ENCODE assay signal across 8 mouse cellular contexts in the genomic region with DNA sequence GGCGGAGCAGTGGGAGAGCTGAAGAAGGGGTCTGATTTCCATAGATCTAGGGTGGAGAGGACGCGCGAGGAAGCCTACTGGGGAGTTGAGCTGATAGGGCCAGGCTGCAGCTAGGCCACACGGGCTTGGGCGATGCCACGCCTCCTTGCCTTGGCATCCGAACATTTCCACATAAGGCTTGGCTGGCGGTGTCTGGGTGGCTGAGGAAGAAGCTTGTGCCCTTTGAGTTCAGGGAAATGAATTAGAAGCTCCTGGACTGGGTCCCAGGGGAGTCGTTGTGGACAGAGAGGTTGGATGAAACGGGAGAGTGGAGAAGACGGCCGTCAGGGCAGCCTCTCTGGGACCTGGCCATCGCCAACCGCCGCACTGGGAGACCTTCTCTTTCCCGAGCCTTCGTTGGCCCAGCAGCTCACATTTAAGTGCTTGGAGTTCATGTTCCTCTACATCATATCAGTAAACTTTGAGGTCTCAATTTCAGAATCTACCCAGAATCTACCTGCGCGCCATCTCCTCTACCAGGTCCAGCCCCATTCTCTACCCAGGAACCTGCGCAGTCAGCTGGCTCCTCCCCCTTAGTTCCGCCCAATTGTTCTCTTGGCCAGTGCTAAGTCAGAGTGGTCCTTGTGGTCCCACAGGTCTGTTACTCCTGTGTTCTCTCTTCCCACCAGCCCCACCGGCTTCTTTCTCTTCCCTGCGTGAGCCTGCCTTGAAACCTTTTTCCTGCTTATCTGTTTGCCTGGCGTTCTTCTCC. TPM values are rescaled to one million over a fixed set of nuclear protein-coding genes. Genes with fewer than 3 reads are reported as not detected.
DNase-seq lines count a peak whose midpoint lies in the region; ATAC-seq and TF ChIP-seq lines count a peak whose summit lies in the region.

No protein-coding gene starts in this region.

- peak; percentile 83 for DNase-seq in adrenal gland, adult 2 months
- DNase-seq in lung, adult 2 months = peak; percentile 68
- DNase-seq in urinary bladder, postnatal 25 days (ENCODE audit: low spot score) = peak; percentile 30

- H3K36me3 ChIP-seq in E14TG2a.4 (ENCODE audit: insufficient read depth, low read length) = no peaks in the 10 kb centered on the region
- no peaks in the 10 kb centered on the region for H3K36me3 ChIP-seq in embryonic facial prominence, embryonic 12.5 days
- no peaks in the 10 kb centered on the region for H3K36me3 ChIP-seq in heart, embryonic 13.5 days
- H3K36me3 ChIP-seq in kidney, embryonic 15.5 days = no peaks in the 10 kb centered on the region
- H3K36me3 ChIP-seq in neural tube, embryonic 13.5 days = no peaks in the 10 kb centered on the region

- H3K9me3 ChIP-seq in E14TG2a.4 (ENCODE audit: low read length) = no peaks in the 10 kb centered on the region
- no peaks in the 10 kb centered on the region for H3K9me3 ChIP-seq in embryonic facial prominence, embryonic 12.5 days
- H3K9me3 ChIP-seq in heart, embryonic 13.5 days = no peaks in the 10 kb centered on the region
- H3K9me3 ChIP-seq in kidney, embryonic 15.5 days (replicated peaks) = no peaks in the 10 kb centered on the region
- no peaks in the 10 kb centered on the region for H3K9me3 ChIP-seq in neural tube, embryonic 13.5 days

- H3K27ac ChIP-seq in embryonic facial prominence, embryonic 12.5 days = no peak overlapping the region
- H3K27ac ChIP-seq in heart, embryonic 13.5 days (replicated peaks) = peak overlapping the region; percentile 20; the same call in 1 of the 2 replicates
- peak overlapping the region; percentile 29; the same call in 1 of the 2 replicates for H3K27ac ChIP-seq in kidney, embryonic 15.5 days
- no peak overlapping the region for H3K27ac ChIP-seq in neural tube, embryonic 13.5 days (replicated peaks)

- peaks cover 79% of the 10 kb centered on the region for H3K4me1 ChIP-seq in E14TG2a.4 (replicated peaks; ENCODE audit: low read depth, low read length)
- H3K4me1 ChIP-seq in embryonic facial prominence, embryonic 12.5 days = no peaks in the 10 kb centered on the region
- peaks cover 22% of the 10 kb centered on the region for H3K4me1 ChIP-seq in heart, embryonic 13.5 days
- H3K4me1 ChIP-seq in kidney, embryonic 15.5 days = peaks cover 24% of the 10 kb centered on the region
- peaks cover 20% of the 10 kb centered on the region for H3K4me1 ChIP-seq in lung, adult 2 months (ENCODE audit: control insufficient read depth, insufficient read depth, low read length)
- H3K4me1 ChIP-seq in neural tube, embryonic 13.5 days (replicated peaks) = peaks cover 22% of the 10 kb centered on the region

- H3K9ac ChIP-seq in embryonic facial prominence, embryonic 12.5 days = peak overlapping the region; percentile 28; the same call in 1 of the 2 replicates
- peak overlapping the region; percentile 78 for H3K9ac ChIP-seq in heart, embryonic 13.5 days
- peak overlapping the region; percentile 26; the same call in 1 of the 2 replicates for H3K9ac ChIP-seq in kidney, embryonic 15.5 days
- 0 out of 2 replicates have a peak overlapping the region, but pooled peaks have one; percentile 35 for H3K9ac ChIP-seq in neural tube, embryonic 13.5 days

- H3K4me2 ChIP-seq in embryonic facial prominence, embryonic 12.5 days (replicated peaks) = peak overlapping the region; percentile 69
- H3K4me2 ChIP-seq in heart, embryonic 13.5 days = peak overlapping the region; percentile 80
- peak overlapping the region; percentile 79 for H3K4me2 ChIP-seq in kidney, embryonic 15.5 days
- peak overlapping the region; percentile 56 for H3K4me2 ChIP-seq in neural tube, embryonic 13.5 days

- H3K27me3 ChIP-seq in E14TG2a.4 (ENCODE audit: insufficient read depth, low read length) = peaks cover 3% of the 10 kb centered on the region; the same call in 1 of the 2 replicates
- H3K27me3 ChIP-seq in embryonic facial prominence, embryonic 12.5 days = no peaks in the 10 kb centered on the region
- H3K27me3 ChIP-seq in heart, embryonic 13.5 days (replicated peaks) = no peaks in the 10 kb centered on the region
- no peaks in the 10 kb centered on the region for H3K27me3 ChIP-seq in kidney, embryonic 15.5 days
- peaks cover 61% of the 10 kb centered on the region for H3K27me3 ChIP-seq in neural tube, embryonic 13.5 days

- 7% methylated on average over 25 of the region's 25 CpGs for WGBS in embryonic facial prominence, embryonic 12.5 days
- WGBS in heart, embryonic 13.5 days = 3% methylated on average over 25 of the region's 25 CpGs
- 6% methylated on average over 25 of the region's 25 CpGs for WGBS in kidney, embryonic 15.5 days
- WGBS in lung, adult 2 months = 10% methylated on average over 25 of the region's 25 CpGs
- 8% methylated on average over 25 of the region's 25 CpGs for WGBS in neural tube, embryonic 13.5 days

- peak; percentile 40; the same call in 1 of the 2 replicates for TF ChIP-seq POLR2A in lung, adult 2 months (IDR thresholded peaks at IDR 0.05; ENCODE audit: borderline replicate concordance, extremely low read depth, low read depth, low read length)

- TF ChIP-seq CTCF in E14TG2a.4 (conservative IDR thresholded peaks at IDR 0.05; ENCODE audit: low read length) = no peak
- TF ChIP-seq CTCF in lung, adult 2 months (IDR thresholded peaks at IDR 0.05; ENCODE audit: insufficient read depth, low read length) = no peak

- peak overlapping the region; percentile 76 for H3K4me3 ChIP-seq in E14TG2a.4 (replicated peaks; ENCODE audit: low read length)
- H3K4me3 ChIP-seq in embryonic facial prominence, embryonic 12.5 days = peak overlapping the region; percentile 35
- H3K4me3 ChIP-seq in heart, embryonic 13.5 days = peak overlapping the region; percentile 54
- peak overlapping the region; percentile 44 for H3K4me3 ChIP-seq in kidney, embryonic 15.5 days (replicated peaks)
- peak overlapping the region; percentile 20 for H3K4me3 ChIP-seq in lung, adult 2 months (replicated peaks; ENCODE audit: extremely low read depth, low read depth, low read length)
- H3K4me3 ChIP-seq in neural tube, embryonic 13.5 days = peak overlapping the region; percentile 30

- ATAC-seq in embryonic facial prominence, embryonic 12.5 days (ENCODE audit: insufficient number of reproducible peaks, insufficient read depth, low FRiP score, low TSS enrichment) = 0 out of 2 replicates have a peak, but pooled peaks have one; percentile 58
- ATAC-seq in heart, embryonic 13.5 days (ENCODE audit: extremely low read depth, insufficient number of reproducible peaks, low FRiP score, low TSS enrichment) = 0 out of 2 replicates have a peak, but pooled peaks have one; percentile 39
- ATAC-seq in kidney, embryonic 15.5 days (replicated peaks; ENCODE audit: low FRiP score) = peak; percentile 65; the same call in 1 of the 2 replicates
- 0 out of 2 replicates have a peak, but pooled peaks have one; percentile 51 for ATAC-seq in neural tube, embryonic 13.5 days (ENCODE audit: low read depth)

RNA-seq across cellular contexts. Expression of a gene that starts 31.8 kb away (rescaled TPM):
- total RNA-seq in adrenal gland, adult 2 months (2021) = 10 to 100 TPM; 31.5 to 40.7 TPM
- 34.5 and 35.2 TPM in 2 replicates for polyA plus RNA-seq in adrenal gland, adult 2 months (2012; rRNA removed)
- polyA plus RNA-seq in embryonic facial prominence, embryonic 12.5 days (2016; fragmentation: Nextera tagmentation; extraction: Ambion mirVana) = 24.7 and 26.0 TPM in 2 replicates
- 25.0 and 28.4 TPM in 2 replicates for polyA plus RNA-seq in heart, embryonic 13.5 days (2015; fragmentation: Nextera tagmentation; extraction: Ambion mirVana)
- polyA plus RNA-seq in kidney, embryonic 15.5 days (2015; fragmentation: Nextera tagmentation; extraction: Ambion mirVana) = 31.9 and 35.4 TPM in 2 replicates
- polyA plus RNA-seq in lung, adult 2 months (2012; rRNA removed) = 557 and 634 TPM in 2 replicates
- polyA plus RNA-seq in neural tube, embryonic 13.5 days (2015; fragmentation: Nextera tagmentation; extraction: Ambion mirVana) = 12.7 and 14.7 TPM in 2 replicates

RNA-seq across cellular contexts. Expression of a gene that starts 57.9 kb away (rescaled TPM):
- 10 to 100 TPM; 15.3 to 20.9 TPM for total RNA-seq in adrenal gland, adult 2 months (2021)
- 13.4 and 14.1 TPM in 2 replicates for polyA plus RNA-seq in adrenal gland, adult 2 months (2012; rRNA removed)
- polyA plus RNA-seq in embryonic facial prominence, embryonic 12.5 days (2016; fragmentation: Nextera tagmentation; extraction: Ambion mirVana) = 147 and 152 TPM in 2 replicates
- 133 and 152 TPM in 2 replicates for polyA plus RNA-seq in heart, embryonic 13.5 days (2015; fragmentation: Nextera tagmentation; extraction: Ambion mirVana)
- polyA plus RNA-seq in kidney, embryonic 15.5 days (2015; fragmentation: Nextera tagmentation; extraction: Ambion mirVana) = 189 and 192 TPM in 2 replicates
- 18.4 and 24.0 TPM in 2 replicates for polyA plus RNA-seq in lung, adult 2 months (2012; rRNA removed)
- polyA plus RNA-seq in neural tube, embryonic 13.5 days (2015; fragmentation: Nextera tagmentation; extraction: Ambion mirVana) = 101 and 105 TPM in 2 replicates

Comparison
In these comparisons a context has a peak if more than half of its experiments do, and no peak if none do; other contexts are left out.
1. H3K4me3 ChIP-seq: peak in every context shown above with its lines; median percentile 76 in E14TG2a.4; 54 in heart, embryonic 13.5 days; 44 in kidney, embryonic 15.5 days; 35 in embryonic facial prominence, embryonic 12.5 days; 30 in neural tube, embryonic 13.5 days; 20 in lung, adult 2 months.
2. DNase-seq: peak in every context shown above with its lines; median percentile 83 in adrenal gland, adult 2 months; 68 in lung, adult 2 months; 30 in urinary bladder, postnatal 25 days.
3. H3K27ac ChIP-seq: peak in heart, embryonic 13.5 days (single experiment) and kidney, embryonic 15.5 days (single experiment); none in embryonic facial prominence, embryonic 12.5 days (single experiment) and neural tube, embryonic 13.5 days (single experiment).
4. H3K9ac ChIP-seq: peak in every context shown above with its lines; median percentile 78 in heart, embryonic 13.5 days; 35 in neural tube, embryonic 13.5 days; 28 in embryonic facial prominence, embryonic 12.5 days; 26 in kidney, embryonic 15.5 days.
5. RNA of a gene that starts 31.8 kb away (polyA plus RNA-seq): 557 to 634 TPM in lung, adult 2 months; 31.9 to 35.4 TPM in kidney, embryonic 15.5 days, 34.5 to 35.2 TPM in adrenal gland, adult 2 months, 25.0 to 28.4 TPM in heart, embryonic 13.5 days, 24.7 to 26.0 TPM in embryonic facial prominence, embryonic 12.5 days and 12.7 to 14.7 TPM in neural tube, embryonic 13.5 days; every median in the first group is over 10 times any median in the second.
6. Peak in every context shown above with its lines, with median percentiles within 50 percentile points of each other: ATAC-seq and H3K4me2 ChIP-seq.